Mouse (Mus musculus) kidney, postnatal 0 days (tissue): ENCODE data around the gene Ppargc1a. TPM values are rescaled to one million over a fixed set of nuclear protein-coding genes. Genes with fewer than 3 reads are reported as not detected.

ENCODE experiments used
- ATAC-seq: fragments of 200-750 bp; cut with Nextera tagmentation; replicated peaks from 2 replicates; pipeline ENCODE4 v1.8.0; 2017; ENCODE audit warnings: low read depth, moderate number of reproducible peaks, moderate TSS enrichment, moderate library complexity; ENCODE audit not compliant: low FRiP score
- DNase-seq: peaks from one replicate; pipeline ENCODE4 v3.0.0-alpha.2; 2016; ENCODE audit warnings: low spot score
- H3K27ac ChIP-seq: fragments of 300-500 bp; sonication (generic); 2 replicates; pipeline ENCODE4 v1.5.1; 2014; ENCODE audit warnings: mild to moderate bottlenecking
- H3K27me3 ChIP-seq: fragments of 300-500 bp; sonication (generic); 2 replicates; pipeline ENCODE4 v1.6.1; 2014; ENCODE audit warnings: low read length, mixed read lengths; ENCODE audit not compliant: insufficient read depth
- H3K36me3 ChIP-seq: fragments of 300-500 bp; sonication (generic); 2 replicates; pipeline ENCODE4 v1.6.1; 2014; ENCODE audit warnings: low read length, mixed read lengths; ENCODE audit not compliant: insufficient read depth
- H3K4me1 ChIP-seq: fragments of 300-500 bp; sonication (generic); replicated peaks from 2 replicates; pipeline ENCODE4 v1.6.1; 2014; ENCODE audit warnings: antibody characterized with exemption, low read length, mixed read lengths; ENCODE audit not compliant: insufficient read depth
- H3K4me2 ChIP-seq: fragments of 300-500 bp; sonication (generic); 2 replicates; pipeline ENCODE4 v1.6.1; 2014; ENCODE audit warnings: mild to moderate bottlenecking, low read length, moderate library complexity, mixed read lengths
- H3K4me3 ChIP-seq: fragments of 300-500 bp; sonication (generic); replicated peaks from 2 replicates; pipeline ENCODE4 v1.5.1; 2014; ENCODE audit warnings: low read depth, low read length
- H3K9ac ChIP-seq: fragments of 300-500 bp; sonication (generic); 2 replicates; pipeline ENCODE4 v1.6.1; 2014; ENCODE audit warnings: low read depth, low read length
- H3K9me3 ChIP-seq: fragments of 300-500 bp; sonication (generic); replicated peaks from 2 replicates; pipeline ENCODE4 v1.6.1; 2016; ENCODE audit warnings: low read length, inconsistent platforms, mixed read lengths
- CTCF ChIP-seq: IDR thresholded peaks from 2 replicates; pipeline ENCODE4 v1.5.1; 2016; ENCODE audit warnings: antibody characterized with exemption, low read depth, mild to moderate bottlenecking, moderate library complexity
- WGBS: fragments of 180-500 bp; shearing (Covaris S2); extraction: QIAGEN DNeasy Blood & Tissue Kit; methylation state at CpG from one replicate; pipeline ENCODE4 v1.1.7; 2014; 5-methylcytosine and 5-hydroxymethylcytosine counted together
- polyA plus RNA-seq: library from polyadenylated mRNA; unstranded; fragments of >200 nt; fragmentation: Nextera tagmentation; extraction: Ambion mirVana; gene quantifications from 2 replicates; pipeline ENCODE4 v1.2.1, GENCODE M21; 2015

The Ppargc1a gene
- polyA plus RNA-seq, 1 experiment from 2014 or later = 30.1 TPM

- WGBS = 39% methylated on average over 9 of the region's 9 CpGs
- TF ChIP-seq CTCF = no peak
Observed at GRCm38 (mm10) chr5:51497910-51498517, 69.5 kb downstream of the Ppargc1a start.

GRCm38 (mm10) chr5:51495446-51495845, 72.1 kb downstream of the Ppargc1a start:
- H3K27ac ChIP-seq = no peak overlapping the region
- peak overlapping the region; percentile 38 for H3K4me2 ChIP-seq
- H3K4me1 ChIP-seq = no peaks in the 10 kb centered on the region
- no peaks in the 10 kb centered on the region for H3K9me3 ChIP-seq
- no peak for DNase-seq
- H3K4me3 ChIP-seq = no peak overlapping the region
- TF ChIP-seq CTCF = no peak
- no peaks in the 10 kb centered on the region for H3K27me3 ChIP-seq
- ATAC-seq = no peak
- H3K36me3 ChIP-seq = no peaks in the 10 kb centered on the region
- WGBS = 47% methylated on average over 6 of the region's 6 CpGs
- no peak overlapping the region for H3K9ac ChIP-seq

More at GRCm38 (mm10) chr5:51497910-51498517, 69.5 kb downstream of the Ppargc1a start:
- no peak overlapping the region for H3K4me2 ChIP-seq
- no peak for ATAC-seq
- no peaks in the 10 kb centered on the region for H3K4me1 ChIP-seq
- no peak overlapping the region for H3K9ac ChIP-seq
- no peak for DNase-seq
- no peaks in the 10 kb centered on the region for H3K9me3 ChIP-seq
- no peak overlapping the region for H3K27ac ChIP-seq
- no peaks in the 10 kb centered on the region for H3K36me3 ChIP-seq
- H3K27me3 ChIP-seq = no peaks in the 10 kb centered on the region
- H3K4me3 ChIP-seq = no peak overlapping the region

GRCm38 (mm10) chr5:51494358-51494876, 73.1 kb downstream of the Ppargc1a start:
- WGBS = 46% methylated on average over 15 of the region's 15 CpGs
- TF ChIP-seq CTCF = peak; percentile 54
- H3K9ac ChIP-seq = no peak overlapping the region
- H3K27me3 ChIP-seq = no peaks in the 10 kb centered on the region
- H3K27ac ChIP-seq = no peak overlapping the region
- H3K36me3 ChIP-seq = no peaks in the 10 kb centered on the region
- H3K9me3 ChIP-seq = no peaks in the 10 kb centered on the region
- H3K4me2 ChIP-seq = peak overlapping the region; percentile 38
- H3K4me1 ChIP-seq = no peaks in the 10 kb centered on the region
- DNase-seq (peak; percentile 19), ATAC-seq (no peak)
- no peak overlapping the region for H3K4me3 ChIP-seq

- H3K4me1 ChIP-seq = no peaks in the 10 kb centered on the region
- H3K9ac ChIP-seq = no peak overlapping the region
- WGBS = 65% methylated on average over 1 of the region's 1 CpGs
- no peak overlapping the region for H3K4me2 ChIP-seq
- H3K27ac ChIP-seq = no peak overlapping the region
- H3K27me3 ChIP-seq = no peaks in the 10 kb centered on the region
- ATAC-seq (no peak), DNase-seq (no peak)
- H3K36me3 ChIP-seq = no peaks in the 10 kb centered on the region
- no peak overlapping the region for H3K4me3 ChIP-seq
- no peaks in the 10 kb centered on the region for H3K9me3 ChIP-seq
- TF ChIP-seq CTCF = no peak
Observed at GRCm38 (mm10) chr5:51483768-51484167, 83.8 kb downstream of the Ppargc1a start.

GRCm38 (mm10) chr5:51479859-51480258, 87.7 kb downstream of the Ppargc1a start:
- TF ChIP-seq CTCF = no peak
- Histone ChIP-seq H3K27me3 (no peaks in the 10 kb centered on the region), H3K36me3 (no peaks in the 10 kb centered on the region), H3K9me3 (no peaks in the 10 kb centered on the region), H3K9ac (no peak overlapping the region), H3K4me1 (no peaks in the 10 kb centered on the region), H3K27ac (no peak overlapping the region), H3K4me3 (no peak overlapping the region), H3K4me2 (no peak overlapping the region)
- ATAC-seq (no peak), DNase-seq (no peak)

GRCm38 (mm10) chr5:51479456-51479855, 88.1 kb downstream of the Ppargc1a start:
- Histone ChIP-seq H3K9ac (no peak overlapping the region), H3K4me3 (no peak overlapping the region), H3K36me3 (no peaks in the 10 kb centered on the region), H3K9me3 (no peaks in the 10 kb centered on the region), H3K27me3 (no peaks in the 10 kb centered on the region), H3K4me1 (no peaks in the 10 kb centered on the region), H3K27ac (no peak overlapping the region), H3K4me2 (no peak overlapping the region)
- WGBS = 36% methylated on average over 2 of the region's 2 CpGs
- ATAC-seq = no peak
- no peak for TF ChIP-seq CTCF
- peak; percentile 2 for DNase-seq
